Mouse (Mus musculus) adrenal gland, adult 18-20 months (tissue): ENCODE results near the gene Smok3c. TPM values are rescaled to one million over a fixed set of nuclear protein-coding genes. Genes with fewer than 3 reads are reported as not detected.
"Not testable (repeated sequence)": the region's sequence is repeated elsewhere in the genome, so short reads cannot be mapped to it uniquely, and the experiment has no call there.

Experiments
- DNase-seq, 2 experiments: peaks; one replicate each; pipeline ENCODE4 v3.0.0; 2021 to 2022; ENCODE audit warnings: low spot score in 2 of 2
- total RNA-seq, 2 experiments: library from RNA; stranded (reverse); gene quantifications; 1 replicate in 1 of 2; 2 replicates in 1 of 2; pipeline ENCODE4 v1.2.3; 2021

The Smok3c gene
- total RNA-seq, 2 experiments from 2014 or later = not detected

DNA sequence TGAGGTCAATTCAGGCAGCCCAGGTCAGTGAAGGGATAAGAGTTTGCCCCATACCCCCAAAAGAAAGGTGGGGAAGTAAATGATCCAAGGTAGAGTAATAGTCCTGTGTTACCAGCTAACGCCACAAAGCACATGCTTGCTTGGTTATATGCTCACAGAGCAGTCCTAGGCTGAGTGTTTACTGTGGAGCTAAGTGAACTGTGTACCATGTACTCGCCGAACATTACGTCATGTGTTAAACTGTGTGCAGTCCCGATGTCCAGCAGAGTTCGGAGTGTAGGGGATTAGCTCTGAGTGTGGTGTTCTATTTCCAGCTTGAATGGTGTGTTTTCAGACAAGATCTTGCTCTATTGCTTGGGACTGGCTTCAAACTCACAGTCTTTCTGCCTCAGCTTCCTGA is 41.5 kb downstream of the Smok3c start:
- no peak for DNase-seq

DNA sequence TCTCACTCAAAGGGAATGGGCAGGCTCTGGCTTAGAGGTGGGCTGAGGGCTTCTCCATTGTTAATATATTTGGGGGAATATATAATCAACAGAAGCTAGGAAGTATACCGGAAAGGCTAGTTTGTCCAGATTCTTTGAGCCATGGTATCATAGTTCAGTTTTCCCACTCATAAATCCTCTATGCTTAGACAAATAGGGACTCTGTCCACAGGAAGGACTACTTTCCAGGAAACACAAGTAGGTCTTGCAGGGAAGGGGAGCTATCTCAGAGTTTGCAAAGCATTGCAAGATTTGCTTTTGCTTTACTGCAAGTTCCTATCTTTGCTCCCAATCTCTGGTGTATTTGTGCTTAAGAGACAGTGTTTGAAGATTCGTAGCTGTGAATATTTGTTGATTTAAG is 52.0 kb downstream of the Smok3c start:
- DNase-seq = no peak

DNA sequence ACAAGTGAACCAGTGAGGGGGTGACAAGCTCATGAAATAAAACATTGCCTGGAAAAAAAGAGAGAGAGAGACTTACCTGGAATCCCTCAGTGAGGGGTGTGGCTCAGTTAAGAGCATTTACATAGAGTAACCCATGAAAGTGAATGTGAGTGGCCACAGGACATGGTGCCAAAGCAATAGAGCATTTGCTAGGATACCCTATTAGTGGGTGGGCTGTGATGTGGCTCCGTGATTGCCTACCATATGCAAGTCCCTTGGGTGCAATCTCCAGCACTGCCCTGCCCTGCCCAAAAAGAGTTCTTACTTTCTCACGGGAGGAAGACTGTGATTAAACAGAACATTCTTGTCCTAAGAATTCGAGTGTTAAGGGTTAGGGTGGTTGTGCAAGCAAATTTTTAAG is 54.1 kb downstream of the Smok3c start:
- no peak for DNase-seq

DNA sequence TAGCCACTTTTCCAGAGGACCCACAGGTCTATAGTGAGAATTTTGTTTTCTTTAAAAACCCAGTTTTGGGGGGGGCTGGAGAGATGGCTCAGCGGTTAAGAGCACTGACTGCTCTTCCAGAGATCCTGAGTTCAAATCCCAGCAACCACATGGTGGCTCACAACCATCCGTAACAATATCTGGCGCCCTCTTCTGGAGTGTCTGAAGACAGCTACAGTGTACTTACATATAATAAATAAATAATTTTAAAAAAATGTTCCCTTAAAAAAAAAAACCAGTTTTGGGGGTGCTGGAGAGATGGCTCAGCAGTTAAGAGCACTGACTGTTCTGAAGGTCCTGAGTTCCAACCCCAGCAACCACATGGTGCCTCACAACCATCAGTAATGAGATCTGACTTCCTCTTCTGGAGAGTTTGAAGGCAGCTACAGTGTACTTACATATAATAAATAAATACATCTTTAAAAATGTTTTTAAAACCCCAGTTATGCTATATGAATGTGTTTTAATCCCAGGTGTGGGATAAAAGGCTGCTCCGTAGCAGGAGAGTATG is 56.9 kb downstream of the Smok3c start:
- DNase-seq = not testable (repeated sequence)

Other genes starting within 250 kb of the Smok3c start
- 1 to 10 TPM; 2.6 to 4.3 TPM for gene Pilra, start 216.9 kb upstream of the Smok3c start, total RNA-seq
- gene Pilrb1, start 195.1 kb upstream of the Smok3c start, total RNA-seq = 1 to 10 TPM; 1.8 to 2.9 TPM
- 1 to 10 TPM; 1.1 to 2.5 TPM for gene Pilrb2, start 181.4 kb upstream of the Smok3c start, total RNA-seq
- under 1 TPM in 1 of 2 experiments, not detected in 1; 0.10 TPM for gene Cyp3a13, start 131.6 kb upstream of the Smok3c start, total RNA-seq
- under 1 TPM in 1 of 2 experiments, not detected in 1; 0.19 TPM for gene Gjc3, start 90.1 kb upstream of the Smok3c start, total RNA-seq
- 1 to 10 TPM in 1 of 2 experiments, not detected in 1; 1.3 TPM for gene Azgp1, start 71.7 kb upstream of the Smok3c start, total RNA-seq
- gene Smok3a, start 31.9 kb upstream of the Smok3c start, total RNA-seq = not detected
- not detected for gene Smok3b, start 31.8 kb upstream of the Smok3c start, total RNA-seq
- gene Zkscan1, start 31.9 kb downstream of the Smok3c start, total RNA-seq = 10 to 100 TPM; 30.9 to 37.9 TPM
- gene Zscan21, start 63.7 kb downstream of the Smok3c start, total RNA-seq = 10 to 100 TPM; 13.4 to 15.3 TPM
- 10 to 100 TPM; 10.1 to 10.9 TPM for gene Zfp113, start 102.5 kb downstream of the Smok3c start, total RNA-seq
- 100 to 1,000 TPM; 130 to 145 TPM for gene Cops6, start 107.9 kb downstream of the Smok3c start, total RNA-seq
- 10 to 100 TPM; 15.9 to 18.5 TPM for gene Ap4m1, start 118.8 kb downstream of the Smok3c start, total RNA-seq
- 10 to 100 TPM; 17.3 to 28.1 TPM for gene Mcm7, start 119.2 kb downstream of the Smok3c start, total RNA-seq
- gene Taf6, start 134.3 kb downstream of the Smok3c start, total RNA-seq = 10 to 100 TPM; 40.6 to 41.6 TPM
- gene Cnpy4, start 134.3 kb downstream of the Smok3c start, total RNA-seq = 10 to 100 TPM; 21.6 to 25.3 TPM
- 1 to 10 TPM; 6.4 to 9.0 TPM for gene Mblac1, start 141.1 kb downstream of the Smok3c start, total RNA-seq
- gene Nxpe5, start 172.7 kb downstream of the Smok3c start, total RNA-seq = under 1 TPM in 1 of 2 experiments, not detected in 1; 0.48 TPM
- 10 to 100 TPM; 80.1 to 80.3 TPM for gene Lamtor4, start 202.3 kb downstream of the Smok3c start, total RNA-seq
- 10 to 100 TPM; 27.7 to 30.1 TPM for gene BC037034, start 210.8 kb downstream of the Smok3c start, total RNA-seq
- under 1 TPM in 1 of 2 experiments, not detected in 1; 0.58 TPM for gene Gal3st4, start 219.6 kb downstream of the Smok3c start, total RNA-seq
- gene Gm43720, start 226.8 kb downstream of the Smok3c start, total RNA-seq = not detected
- under 1 TPM; 0.51 to 0.89 TPM for gene Gpc2, start 226.8 kb downstream of the Smok3c start, total RNA-seq
- under 1 TPM in 1 of 2 experiments, not detected in 1; 0.13 TPM for gene Stag3, start 227.0 kb downstream of the Smok3c start, total RNA-seq